Mouse (Mus musculus) gastrocnemius, postnatal 4 days (tissue): Measurements from ENCODE around the gene Ptgis. TPM values are rescaled to one million over a fixed set of nuclear protein-coding genes. Genes with fewer than 3 reads are reported as not detected.

ENCODE experiments used
- DNase-seq, 2 experiments: peaks; one replicate each; pipeline ENCODE4 v3.0.0; 2021 to 2022; ENCODE audit warnings: low spot score in 2 of 2, mixed read lengths in 2 of 2
- total RNA-seq, 2 experiments: library from RNA; stranded (reverse); gene quantifications; 2 replicates each; pipeline ENCODE4 v1.2.3; 2021

Ptgis gene
- total RNA-seq, 2 experiments from 2014 or later = 26.8 to 27.1 TPM

DNA sequence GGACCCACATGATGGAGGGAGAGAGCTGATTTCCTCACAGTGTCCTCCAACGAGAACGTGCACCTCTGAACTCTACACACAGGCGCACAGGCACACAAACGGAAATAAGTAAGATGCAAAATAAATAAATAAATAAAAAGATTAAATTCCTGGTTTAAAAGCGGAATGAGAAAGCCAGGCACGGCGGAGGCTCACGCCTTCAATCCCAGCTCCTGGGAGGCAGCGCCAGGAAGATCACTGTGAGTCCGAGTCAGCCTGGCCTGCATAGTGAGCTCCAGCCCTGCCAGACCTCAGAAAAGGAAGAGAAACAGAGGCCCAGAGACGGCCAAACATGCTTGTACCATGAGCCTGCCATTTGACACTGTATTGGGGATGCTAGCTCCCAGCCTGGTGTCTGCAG is 23.5 kb upstream of the Ptgis start:
- DNase-seq = no peak

- DNase-seq = no peak
Measured at GRCm38 (mm10) chr2:167263040-167263810, 22.8 kb upstream of the Ptgis start.

DNA sequence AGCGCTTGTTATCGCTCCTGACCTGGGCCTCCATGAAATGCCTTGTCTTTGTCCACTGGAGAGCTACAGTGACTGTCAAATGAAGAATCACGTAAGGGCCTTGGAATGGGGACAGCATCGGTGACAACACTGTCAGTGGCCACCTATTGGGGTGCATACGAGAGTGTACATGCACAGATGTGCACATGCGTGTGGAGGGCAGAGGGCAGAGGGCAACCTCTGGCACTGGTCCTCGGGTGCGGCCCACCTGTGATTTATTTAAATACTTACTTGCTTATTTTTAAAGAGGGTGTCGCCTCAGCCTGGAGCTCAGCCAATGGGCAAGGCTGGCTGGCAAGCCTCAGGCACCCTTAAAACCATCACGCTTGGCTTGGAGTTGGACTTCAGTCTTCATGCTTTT is 22.0 kb upstream of the Ptgis start:
- DNase-seq = no peak

- DNase-seq = no peak
Measured at GRCm38 (mm10) chr2:167261106-167261505, 20.7 kb upstream of the Ptgis start.

- no peak for DNase-seq
Measured at GRCm38 (mm10) chr2:167257790-167258189, 17.4 kb upstream of the Ptgis start.

DNA sequence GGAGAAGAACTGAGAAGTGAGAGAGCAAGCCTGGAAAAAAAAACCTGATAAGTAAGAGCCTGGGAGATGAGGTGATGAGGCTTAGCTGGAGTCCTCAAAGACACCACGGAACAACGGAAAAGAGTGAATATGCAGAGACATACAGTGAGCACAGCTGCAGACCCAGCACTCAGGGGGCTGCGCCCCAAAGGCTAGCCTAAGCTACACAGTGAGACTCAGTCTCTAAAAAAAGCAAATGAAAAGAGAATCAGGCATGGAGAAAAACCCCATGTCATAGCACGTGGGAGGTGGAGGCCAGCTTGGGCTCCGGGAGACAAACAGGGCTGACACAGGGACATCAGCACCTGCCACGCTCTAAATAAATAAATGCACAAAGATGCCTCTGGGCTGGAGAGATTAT is 14.4 kb upstream of the Ptgis start:
- DNase-seq = no peak

DNA sequence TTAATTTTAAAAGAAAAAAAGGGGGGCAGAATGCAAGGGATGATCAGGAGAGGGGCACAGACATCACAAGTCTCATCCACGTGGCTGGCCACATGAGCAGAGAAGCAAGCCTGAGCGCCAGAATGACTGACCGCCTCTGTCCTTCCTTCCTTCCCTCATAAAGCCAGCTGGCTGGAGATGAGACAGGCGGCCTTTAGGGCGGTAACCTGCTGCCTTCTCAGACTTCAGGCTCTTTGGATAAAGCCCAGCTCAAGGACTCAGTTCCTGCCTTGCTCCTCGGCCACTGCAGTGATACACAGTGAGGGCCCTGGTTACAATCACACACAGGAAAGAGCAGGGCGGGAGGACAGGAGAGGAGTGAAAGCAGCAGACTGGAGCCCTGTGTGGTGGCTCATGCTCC is 13.8 kb upstream of the Ptgis start:
- DNase-seq = peak in 1 of 2 experiments; percentile 56

- no peak for DNase-seq
Measured at GRCm38 (mm10) chr2:167253476-167253875, 13.1 kb upstream of the Ptgis start.

DNA sequence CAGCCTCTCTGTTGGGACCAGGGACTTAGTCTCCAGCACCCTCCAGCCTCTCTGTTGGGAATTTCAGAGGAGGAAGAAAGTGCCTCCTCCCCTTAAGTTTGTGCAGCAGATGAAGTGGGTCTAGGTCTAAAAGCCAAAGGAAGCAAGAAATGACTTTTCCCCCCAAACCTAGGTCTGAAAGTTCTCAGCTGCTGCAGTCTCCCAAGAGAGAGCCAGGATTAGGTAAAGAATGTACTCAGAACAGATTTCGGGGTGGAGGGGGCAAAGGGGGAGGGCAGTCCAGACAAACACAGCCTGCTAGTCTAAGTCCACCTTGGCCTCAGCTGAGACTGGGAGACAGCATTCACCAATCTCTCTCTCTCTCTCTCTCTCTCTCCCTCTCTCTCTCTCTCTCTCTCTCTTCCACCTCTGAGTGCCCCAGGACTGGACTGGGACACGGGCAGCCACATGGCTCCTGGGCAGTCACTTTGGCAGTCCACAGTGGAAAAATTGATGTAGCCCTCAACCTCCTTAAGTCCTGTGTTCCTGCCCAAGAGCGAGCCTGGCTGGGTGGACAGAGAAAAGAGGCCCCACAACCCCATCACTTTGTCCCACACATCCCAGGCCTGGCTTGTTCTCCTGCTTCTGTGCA is 11.8 kb upstream of the Ptgis start:
- DNase-seq = no peak

- peak in 1 of 2 experiments; percentile 65 for DNase-seq
Measured at GRCm38 (mm10) chr2:167250736-167251337, 10.4 kb upstream of the Ptgis start.

GRCm38 (mm10) chr2:167250003-167250735 is 9.8 kb upstream of the Ptgis start:
- DNase-seq = no peak

GRCm38 (mm10) chr2:167249591-167249990 is 9.2 kb upstream of the Ptgis start:
- DNase-seq = no peak

GRCm38 (mm10) chr2:167247823-167248222 is 7.4 kb upstream of the Ptgis start:
- no peak for DNase-seq

DNA sequence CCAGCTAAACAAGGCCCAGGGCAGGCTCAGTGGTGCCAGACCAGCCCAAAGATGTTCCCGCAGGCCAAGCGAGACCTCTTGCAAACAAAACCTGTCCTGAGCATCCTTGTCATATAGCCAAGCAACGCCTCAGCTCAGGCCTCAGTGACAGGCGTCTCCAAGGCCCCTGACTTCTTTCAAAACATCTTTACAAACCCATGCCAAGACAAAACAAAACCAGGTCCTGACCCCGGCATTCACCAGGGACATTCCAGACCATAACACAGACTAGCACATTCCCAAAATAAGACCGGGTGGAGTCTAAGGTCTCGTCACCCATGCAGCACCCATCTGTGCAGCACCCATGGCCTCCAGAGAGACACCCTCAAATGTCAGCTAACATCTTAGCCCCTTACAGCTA is 6.3 kb upstream of the Ptgis start:
- DNase-seq = no peak

DNA sequence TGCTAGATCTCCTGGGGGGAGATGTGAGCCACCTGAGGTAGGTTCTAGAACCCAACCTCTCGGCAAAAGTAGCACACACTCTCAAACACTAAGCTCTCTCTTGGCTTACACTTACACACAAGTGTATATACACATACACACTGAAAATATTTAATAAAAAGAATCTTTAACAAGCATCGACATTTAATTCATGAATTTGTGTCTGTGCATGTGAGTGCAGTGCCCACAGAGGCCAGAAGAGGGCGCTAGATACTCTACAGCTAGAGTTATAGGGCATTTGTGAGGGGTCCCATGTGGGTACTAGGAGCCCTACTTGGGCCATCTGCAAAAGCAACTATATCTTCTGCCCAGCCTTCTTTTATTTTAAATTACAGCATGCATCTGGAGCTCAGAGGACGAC is 4.5 kb upstream of the Ptgis start:
- no peak for DNase-seq

- no peak for DNase-seq
Measured at GRCm38 (mm10) chr2:167243831-167244563, 3.6 kb upstream of the Ptgis start.

DNA sequence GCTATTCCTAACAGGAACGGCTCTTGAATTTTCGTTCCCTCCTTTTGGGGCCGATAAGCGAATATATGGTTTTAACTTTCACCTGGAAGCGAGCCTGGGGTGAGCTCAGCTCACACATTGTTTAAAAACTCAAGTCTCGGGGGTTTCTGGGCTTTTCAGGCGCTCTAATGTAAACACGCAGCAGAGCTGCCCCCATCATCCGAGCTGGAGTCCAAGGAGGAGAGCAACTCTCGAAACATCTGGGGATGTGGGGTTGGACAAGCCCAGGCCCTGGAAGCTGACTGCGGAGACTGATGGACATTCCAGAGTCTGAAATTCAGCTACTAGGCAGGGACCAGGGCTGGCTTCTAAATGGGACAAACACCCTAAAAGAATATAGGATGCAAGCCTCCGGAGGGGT is 1.1 kb downstream of the Ptgis start:
- DNase-seq = peak in 1 of 2 experiments; percentile 47

GRCm38 (mm10) chr2:167237224-167237623 is 3.2 kb downstream of the Ptgis start:
- DNase-seq = no peak

GRCm38 (mm10) chr2:167236174-167236573 is 4.2 kb downstream of the Ptgis start:
- no peak for DNase-seq

- DNase-seq = no peak
Measured at GRCm38 (mm10) chr2:167235338-167236018, 4.9 kb downstream of the Ptgis start.
